Mouse (Mus musculus) hindbrain, embryonic 14.5 days (tissue): Measurements from ENCODE around the gene Gm13305. TPM values are rescaled to one million over a fixed set of nuclear protein-coding genes. Genes with fewer than 3 reads are reported as not detected.

Experiments
- polyA plus RNA-seq: library from polyadenylated mRNA; unstranded; fragments of >200 nt; fragmentation: Nextera tagmentation; extraction: Ambion mirVana; gene quantifications from 2 replicates; pipeline ENCODE4 v1.2.1, GENCODE M21; 2014

Gene Gm13305
- polyA plus RNA-seq, 1 experiment from 2014 or later = 0.46 TPM

Other genes with a start within 250 kb of the Gm13305 start
- 8.7 and 9.2 TPM in 2 replicates for gene Gm20878, start 227.0 kb downstream of the Gm13305 start, polyA plus RNA-seq
- gene Fam205a4, start 202.5 kb downstream of the Gm13305 start, polyA plus RNA-seq = 2.1 TPM in 2 replicates
- 0.27 TPM in 1 of 2 replicates, not detected in the other for gene Gm21093, start 133.9 kb downstream of the Gm13305 start, polyA plus RNA-seq
- not detected in 2 replicates for gene Gm3893, start 77.4 kb downstream of the Gm13305 start, polyA plus RNA-seq
- 0.31 TPM in 1 of 2 replicates, not detected in the other for gene Gm13304, start 53.8 kb downstream of the Gm13305 start, polyA plus RNA-seq
- 3.1 and 3.2 TPM in 2 replicates for gene Gm13306, start 15.2 kb downstream of the Gm13305 start, polyA plus RNA-seq
- gene Gm10600, start 72.0 kb upstream of the Gm13305 start, polyA plus RNA-seq = not detected in 2 replicates
- not detected in 2 replicates for gene Ccl21b, start 87.2 kb upstream of the Gm13305 start, polyA plus RNA-seq
- not detected in 2 replicates for gene Gm21953, start 125.7 kb upstream of the Gm13305 start, polyA plus RNA-seq
- gene Fam205a3, start 149.7 kb upstream of the Gm13305 start, polyA plus RNA-seq = 0.17 TPM in 1 of 2 replicates, not detected in the other